Mouse (Mus musculus): ENCODE results near the gene Syt5.
"Not testable (repeated sequence)": the region's sequence is repeated elsewhere in the genome, so short reads cannot be mapped to it uniquely, and the experiment has no call there.

Gene Syt5

DNA sequence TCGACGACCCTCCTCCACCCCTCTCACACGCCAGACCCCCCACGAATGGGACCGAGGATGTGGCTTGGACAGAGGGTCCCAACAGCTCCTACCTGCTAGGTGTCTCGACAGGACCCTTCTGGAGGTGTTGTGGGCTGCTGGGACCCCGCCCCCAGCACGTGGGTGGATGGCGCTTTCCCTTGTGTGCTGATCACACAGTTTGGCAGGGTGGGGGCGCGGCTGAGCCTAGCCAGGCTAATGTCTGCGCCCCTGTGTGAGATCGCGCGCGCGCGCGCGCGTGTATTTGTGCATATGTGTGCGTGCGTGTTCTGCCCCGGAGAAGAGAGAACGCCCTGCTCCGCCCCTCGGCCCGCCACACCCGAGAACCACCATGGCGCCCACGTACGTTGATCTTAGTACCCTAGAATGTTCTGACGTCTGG is at the start of gene Syt5:
Gene Syt5 (minus strand): TSS at position 321 of the 421 bp plus-strand sequence.
- Histone ChIP-seq H3K36me3 (ENCODE audit: insufficient read depth, low read length) (no peaks in the 10 kb centered on the region), H3K4me1 (replicated peaks; ENCODE audit: low read depth, low read length) (peaks cover 27% of the 10 kb centered on the region), H3K27me3 (ENCODE audit: insufficient read depth, low read length) (peaks cover 30% of the 10 kb centered on the region), H3K9me3 (ENCODE audit: low read length) (no peaks in the 10 kb centered on the region), H3K4me3 (replicated peaks; ENCODE audit: low read length) (peak within 1 kb of the TSS; percentile 72)
- no peak for TF ChIP-seq CTCF (conservative IDR thresholded peaks at IDR 0.05; ENCODE audit: low read length)
- TF ChIP-seq POU5F1 (IDR thresholded peaks at IDR 0.05; ENCODE audit: borderline replicate concordance, low read length), result no peak
- TF ChIP-seq NANOG (IDR thresholded peaks at IDR 0.05; ENCODE audit: borderline replicate concordance, low read length), result no peak

- not testable (repeated sequence) for H3K36me3 ChIP-seq (ENCODE audit: insufficient read depth, low read length); H3K4me3 ChIP-seq (replicated peaks; ENCODE audit: low read length)
Measured at GRCm38 (mm10) chr7:4597046-4597445, 49.7 kb upstream of the Syt5 start.

DNA sequence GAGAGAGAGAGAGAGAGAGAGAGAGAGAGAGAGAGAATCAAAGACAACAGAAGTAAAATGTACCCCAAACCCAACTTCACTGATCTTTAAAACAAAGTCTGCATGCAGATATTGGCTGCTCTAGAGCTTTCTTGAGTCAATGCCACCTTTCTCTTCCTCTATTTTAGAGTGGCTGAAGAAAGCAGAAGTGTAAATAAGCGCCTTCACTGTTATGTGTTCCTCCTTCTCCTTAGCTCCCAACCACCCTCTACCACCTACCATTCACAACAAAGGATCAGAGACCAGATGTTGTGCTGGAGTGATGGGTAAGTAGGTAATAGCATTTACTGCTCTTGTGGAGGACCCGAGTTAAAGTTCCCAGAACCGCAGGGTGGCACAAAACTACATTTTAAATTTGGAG is 34.1 kb upstream of the Syt5 start:
- H3K27me3 ChIP-seq (ENCODE audit: insufficient read depth, low read length); H3K4me3 ChIP-seq (replicated peaks; ENCODE audit: low read length); H3K4me1 ChIP-seq (replicated peaks; ENCODE audit: low read depth, low read length); H3K36me3 ChIP-seq (ENCODE audit: insufficient read depth, low read length): not testable (repeated sequence)
- H3K9me3 ChIP-seq (ENCODE audit: low read length), result peaks cover 30% of the 10 kb centered on the region

More at GRCm38 (mm10) chr7:4597046-4597445, 49.7 kb upstream of the Syt5 start:
- peaks cover 30% of the 10 kb centered on the region for H3K9me3 ChIP-seq (ENCODE audit: low read length)
- H3K4me1 ChIP-seq (replicated peaks; ENCODE audit: low read depth, low read length); H3K27me3 ChIP-seq (ENCODE audit: insufficient read depth, low read length): not testable (repeated sequence)

DNA sequence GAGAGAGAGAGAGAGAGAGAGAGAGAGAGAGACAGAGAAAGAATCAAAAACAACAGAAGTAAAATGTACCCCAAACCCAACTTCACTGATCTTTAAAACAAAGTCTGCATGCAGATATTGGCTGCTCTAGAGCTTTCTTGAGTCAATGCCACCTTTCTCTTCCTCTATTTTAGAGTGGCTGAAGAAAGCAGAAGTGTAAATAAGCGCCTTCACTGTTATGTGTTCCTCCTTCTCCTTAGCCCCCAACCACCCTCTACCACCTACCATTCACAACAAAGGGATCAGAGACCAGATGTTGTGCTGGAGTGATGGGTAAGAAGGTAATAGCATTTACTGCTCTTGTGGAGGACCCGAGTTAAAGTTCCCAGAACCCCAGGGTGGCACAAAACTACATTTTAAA is 25.0 kb upstream of the Syt5 start:
- H3K27me3 ChIP-seq (ENCODE audit: insufficient read depth, low read length); H3K36me3 ChIP-seq (ENCODE audit: insufficient read depth, low read length); H3K4me3 ChIP-seq (replicated peaks; ENCODE audit: low read length); H3K4me1 ChIP-seq (replicated peaks; ENCODE audit: low read depth, low read length): not testable (repeated sequence)
- H3K9me3 ChIP-seq (ENCODE audit: low read length), result peaks cover 12% of the 10 kb centered on the region

DNA sequence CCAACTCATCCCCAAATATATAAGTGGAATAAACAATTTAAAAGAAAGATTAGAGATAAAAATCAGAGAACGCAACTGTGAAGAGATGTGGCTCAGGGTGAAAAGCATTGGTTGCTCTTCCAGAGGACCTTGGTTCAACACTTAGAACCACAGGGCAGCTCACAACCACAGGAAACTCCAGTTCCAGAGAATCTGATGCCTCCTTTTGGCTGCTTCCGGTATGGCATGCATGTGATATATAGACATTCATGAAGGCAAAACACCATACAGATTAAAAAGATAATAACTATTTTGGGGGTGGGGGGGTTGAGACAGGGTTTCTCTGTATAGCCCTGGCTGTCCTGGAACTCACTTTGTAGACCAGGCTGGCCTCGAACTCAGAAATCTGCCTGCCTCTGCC is 15.3 kb upstream of the Syt5 start:
- Histone ChIP-seq H3K9me3 (ENCODE audit: low read length) (no peaks in the 10 kb centered on the region), H3K4me1 (replicated peaks; ENCODE audit: low read depth, low read length) (no peaks in the 10 kb centered on the region), H3K4me3 (replicated peaks; ENCODE audit: low read length) (no peak overlapping the region), H3K36me3 (ENCODE audit: insufficient read depth, low read length) (no peaks in the 10 kb centered on the region), H3K27me3 (ENCODE audit: insufficient read depth, low read length) (no peaks in the 10 kb centered on the region)
- no peak for TF ChIP-seq POU5F1 (IDR thresholded peaks at IDR 0.05; ENCODE audit: borderline replicate concordance, low read length)
- TF ChIP-seq CTCF (conservative IDR thresholded peaks at IDR 0.05; ENCODE audit: low read length), result peak; percentile 52
- TF ChIP-seq NANOG (IDR thresholded peaks at IDR 0.05; ENCODE audit: borderline replicate concordance, low read length), result no peak

DNA sequence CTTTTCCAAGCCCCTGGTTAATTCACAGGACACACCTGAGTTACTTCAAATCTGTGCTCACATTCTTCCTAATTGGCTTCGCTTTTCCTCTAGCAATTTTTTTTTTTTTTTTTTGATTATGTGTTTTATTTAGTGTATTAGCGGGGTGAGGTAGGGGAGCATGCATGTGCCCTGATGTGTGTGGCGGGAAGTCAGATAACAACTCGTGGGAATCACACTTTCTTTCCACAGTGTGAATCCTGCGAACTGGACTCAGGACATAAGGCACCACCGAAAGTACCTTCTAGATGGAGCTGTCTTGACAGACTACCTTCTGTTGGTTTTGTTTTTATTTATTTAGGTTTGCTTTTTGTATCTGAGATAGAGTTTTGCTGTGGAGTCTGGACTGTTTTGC is 9.8 kb upstream of the Syt5 start:
- Histone ChIP-seq H3K4me3 (replicated peaks; ENCODE audit: low read length) (no peak overlapping the region), H3K27me3 (ENCODE audit: insufficient read depth, low read length) (peaks cover 14% of the 10 kb centered on the region), H3K4me1 (replicated peaks; ENCODE audit: low read depth, low read length) (peaks cover 6% of the 10 kb centered on the region; the same call in 1 of the 2 replicates), H3K36me3 (ENCODE audit: insufficient read depth, low read length) (no peaks in the 10 kb centered on the region), H3K9me3 (ENCODE audit: low read length) (no peaks in the 10 kb centered on the region)
- TF ChIP-seq CTCF (conservative IDR thresholded peaks at IDR 0.05; ENCODE audit: low read length) (no peak), POU5F1 (IDR thresholded peaks at IDR 0.05; ENCODE audit: borderline replicate concordance, low read length) (no peak), NANOG (IDR thresholded peaks at IDR 0.05; ENCODE audit: borderline replicate concordance, low read length) (no peak)

DNA sequence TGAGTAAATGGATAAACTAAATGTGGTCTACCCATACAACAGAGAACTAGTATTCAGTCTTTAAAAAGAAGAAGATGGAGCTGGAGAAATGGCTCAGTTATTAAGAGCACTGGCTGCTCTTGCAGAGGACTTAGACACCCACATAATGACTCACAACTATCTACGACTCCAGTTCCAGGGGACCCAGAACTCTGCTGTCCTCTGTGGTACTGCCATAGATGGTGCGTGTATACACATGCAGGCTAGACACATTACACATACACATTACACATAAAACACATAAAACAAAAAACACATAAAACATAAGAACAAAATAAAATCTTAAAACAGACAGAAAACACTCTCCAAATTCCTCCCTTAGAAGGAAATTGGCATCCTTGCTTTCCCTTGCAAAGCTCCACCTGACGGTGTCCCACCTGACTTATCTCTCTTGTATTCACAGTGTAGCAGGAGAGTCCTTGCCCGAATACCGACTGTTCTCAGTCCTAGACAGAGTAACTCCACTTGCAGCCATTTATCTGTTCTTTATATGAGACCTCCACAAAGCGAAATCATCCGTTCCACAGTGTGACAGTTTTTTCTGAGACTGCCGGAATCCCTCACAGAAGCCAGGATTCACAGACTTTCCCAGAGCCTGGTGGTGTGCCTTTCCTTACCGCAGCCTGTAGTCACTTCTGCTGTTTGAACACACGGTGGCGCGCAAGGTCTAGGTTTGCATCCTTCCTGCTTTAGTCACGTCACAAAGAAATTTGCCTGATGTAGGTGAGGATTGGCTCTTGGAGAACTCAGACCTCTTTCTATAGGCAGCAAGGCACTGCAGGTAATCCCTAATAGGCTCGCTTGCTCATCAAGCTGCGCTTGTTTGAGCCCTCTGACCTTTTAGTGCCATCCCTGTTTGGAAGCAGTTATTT is 9.2 kb upstream of the Syt5 start:
- H3K4me1 ChIP-seq (replicated peaks; ENCODE audit: low read depth, low read length), result peaks cover 6% of the 10 kb centered on the region; the same call in 1 of the 2 replicates
- H3K4me3 ChIP-seq (replicated peaks; ENCODE audit: low read length), result no peak overlapping the region
- TF ChIP-seq POU5F1 (IDR thresholded peaks at IDR 0.05; ENCODE audit: borderline replicate concordance, low read length) (no peak), NANOG (IDR thresholded peaks at IDR 0.05; ENCODE audit: borderline replicate concordance, low read length) (no peak), CTCF (conservative IDR thresholded peaks at IDR 0.05; ENCODE audit: low read length) (peak; percentile 84)
- H3K36me3 ChIP-seq (ENCODE audit: insufficient read depth, low read length), result no peaks in the 10 kb centered on the region
- H3K9me3 ChIP-seq (ENCODE audit: low read length), result no peaks in the 10 kb centered on the region
- H3K27me3 ChIP-seq (ENCODE audit: insufficient read depth, low read length), result peaks cover 14% of the 10 kb centered on the region

- Histone ChIP-seq H3K4me3 (replicated peaks; ENCODE audit: low read length) (peak overlapping the region; percentile 72), H3K36me3 (ENCODE audit: insufficient read depth, low read length) (no peaks in the 10 kb centered on the region), H3K9me3 (ENCODE audit: low read length) (no peaks in the 10 kb centered on the region), H3K27me3 (ENCODE audit: insufficient read depth, low read length) (peaks cover 30% of the 10 kb centered on the region), H3K4me1 (replicated peaks; ENCODE audit: low read depth, low read length) (peaks cover 29% of the 10 kb centered on the region)
- TF ChIP-seq CTCF (conservative IDR thresholded peaks at IDR 0.05; ENCODE audit: low read length), result 0 out of 2 replicates have a peak, but pooled peaks have one; percentile 4
- TF ChIP-seq POU5F1 (IDR thresholded peaks at IDR 0.05; ENCODE audit: borderline replicate concordance, low read length), result no peak
Measured at GRCm38 (mm10) chr7:4546591-4547131, 680 bp downstream of the Syt5 start.

- TF ChIP-seq CTCF (conservative IDR thresholded peaks at IDR 0.05; ENCODE audit: low read length), result no peak
- no peak for TF ChIP-seq NANOG (IDR thresholded peaks at IDR 0.05; ENCODE audit: borderline replicate concordance, low read length)
- no peak for TF ChIP-seq POU5F1 (IDR thresholded peaks at IDR 0.05; ENCODE audit: borderline replicate concordance, low read length)
- H3K27me3 ChIP-seq (ENCODE audit: insufficient read depth, low read length), result peaks cover 30% of the 10 kb centered on the region
- no peaks in the 10 kb centered on the region for H3K36me3 ChIP-seq (ENCODE audit: insufficient read depth, low read length)
- peak overlapping the region; percentile 72 for H3K4me3 ChIP-seq (replicated peaks; ENCODE audit: low read length)
- H3K4me1 ChIP-seq (replicated peaks; ENCODE audit: low read depth, low read length), result peaks cover 29% of the 10 kb centered on the region
- H3K9me3 ChIP-seq (ENCODE audit: low read length), result no peaks in the 10 kb centered on the region
Measured at GRCm38 (mm10) chr7:4546050-4546449, 1.3 kb downstream of the Syt5 start.
